Mouse (Mus musculus) liver, postnatal 0 days (tissue): Measurements from ENCODE around the gene Relb.

Source experiments
- CTCF ChIP-seq: sonication (generic); IDR thresholded peaks from 2 replicates; pipeline ENCODE4 v1.5.1; 2016; ENCODE audit warnings: antibody characterized with exemption, low read depth
- EP300 ChIP-seq: IDR thresholded peaks from 2 replicates; pipeline ENCODE4 v1.6.1; 2016; ENCODE audit warnings: antibody characterized with exemption, low read depth, mild to moderate bottlenecking

GRCm38 (mm10) chr7:19557086-19557485 is 72.2 kb downstream of the Relb start:
- no peak for TF ChIP-seq CTCF
- TF ChIP-seq EP300: no peak
